Mouse (Mus musculus): ENCODE data around the gene Fcrl6.

DNA sequence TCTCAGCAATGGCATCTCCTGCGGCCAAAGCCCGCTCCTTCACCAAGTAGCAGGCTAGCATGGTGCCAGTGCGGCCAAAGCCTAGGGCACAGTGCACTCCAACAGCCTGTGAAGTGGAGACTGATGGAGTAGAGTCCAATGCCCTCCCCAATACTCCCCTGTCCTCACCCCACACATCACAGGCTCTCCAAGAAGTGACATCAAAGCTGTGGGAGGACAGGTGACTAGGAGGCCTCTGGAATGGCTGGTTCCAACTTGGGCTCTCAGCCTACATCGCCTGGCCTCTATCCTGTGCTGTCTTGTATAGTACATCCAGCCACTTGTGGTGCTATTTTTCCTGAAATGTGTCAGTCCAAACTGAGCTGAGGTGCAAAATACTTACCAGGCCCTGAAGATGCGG is 29.4 kb upstream of the Fcrl6 start:
- no peak for TF ChIP-seq CTCF (IDR thresholded peaks at IDR 0.05; ENCODE audit: low read depth, low read length)
- TF ChIP-seq POLR2A (IDR thresholded peaks at IDR 0.05; ENCODE audit: extremely low read depth, insufficient read depth, low read length): no peak
